Mouse (Mus musculus): Measurements from ENCODE around the gene E030025P04Rik. TPM values are rescaled to one million over a fixed set of nuclear protein-coding genes. Genes with fewer than 3 reads are reported as not detected.

E030025P04Rik gene
- not detected in 2 replicates for polyA plus RNA-seq (2015; fragmentation: Nextera tagmentation; extraction: Ambion mirVana)

DNA sequence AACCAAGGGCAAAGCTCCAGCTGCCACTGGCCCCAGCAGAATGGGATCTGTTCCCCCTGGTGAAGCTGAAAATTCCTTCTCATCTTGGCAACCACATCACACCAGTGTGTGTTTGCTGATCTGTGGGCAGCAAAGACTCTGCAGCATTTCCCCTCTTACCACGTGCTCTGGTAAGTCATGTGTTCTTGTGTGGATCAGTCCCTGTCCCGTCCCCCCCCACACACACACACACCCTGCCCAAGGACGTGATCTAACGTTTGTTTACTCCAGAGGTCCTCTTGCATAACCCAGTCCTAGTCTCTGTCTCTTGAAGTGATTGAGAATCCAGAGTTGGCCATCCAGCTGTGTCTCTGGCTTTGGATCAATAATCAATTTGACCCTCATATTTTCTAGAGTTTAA lies at the start of gene E030025P04Rik:
E030025P04Rik (minus strand) TSS at position 134 of the 400 bp plus-strand sequence.
- H3K27me3 ChIP-seq (ENCODE audit: control insufficient read depth, insufficient read depth, low read length): no peaks in the 10 kb centered on the region
- no peak within 1 kb of the TSS for H3K27ac ChIP-seq (ENCODE audit: low read length)
- no peaks in the 10 kb centered on the region for H3K4me1 ChIP-seq (ENCODE audit: control insufficient read depth, insufficient read depth, low read length)
- H3K9me3 ChIP-seq (replicated peaks; ENCODE audit: control insufficient read depth, low read length): no peaks in the 10 kb centered on the region
- no peak within 1 kb of the TSS for H3K9ac ChIP-seq (ENCODE audit: low read length)
- H3K4me3 ChIP-seq (replicated peaks; ENCODE audit: low read length): no peak within 1 kb of the TSS
- no peaks in the 10 kb centered on the region for H3K36me3 ChIP-seq (ENCODE audit: control insufficient read depth, insufficient read depth, low read length)
- ATAC-seq (ENCODE audit: insufficient read depth, low FRiP score): peak; percentile 77
- H3K4me2 ChIP-seq (ENCODE audit: low read depth, low read length): no peak within 1 kb of the TSS
- 27% methylated on average over 4 of the region's 4 CpGs for WGBS

GRCm38 (mm10) chr11:109192673-109193557 lies 48.7 kb upstream of the E030025P04Rik start:
- peak; percentile 29; the same call in 1 of the 2 replicates for ATAC-seq (ENCODE audit: insufficient read depth, low FRiP score)
- WGBS: 50% methylated on average over 15 of the region's 15 CpGs

GRCm38 (mm10) chr11:109188235-109188634 lies 44.1 kb upstream of the E030025P04Rik start:
- H3K4me1 ChIP-seq (ENCODE audit: control insufficient read depth, insufficient read depth, low read length): no peaks in the 10 kb centered on the region
- H3K4me2 ChIP-seq (ENCODE audit: low read depth, low read length): no peak overlapping the region
- no peak overlapping the region for H3K9ac ChIP-seq (ENCODE audit: low read length)
- no peaks in the 10 kb centered on the region for H3K9me3 ChIP-seq (replicated peaks; ENCODE audit: control insufficient read depth, low read length)
- ATAC-seq (ENCODE audit: insufficient read depth, low FRiP score): no peak
- no peak overlapping the region for H3K4me3 ChIP-seq (replicated peaks; ENCODE audit: low read length)
- WGBS: 86% methylated on average over 5 of the region's 5 CpGs
- no peak overlapping the region for H3K27ac ChIP-seq (ENCODE audit: low read length)
- H3K27me3 ChIP-seq (ENCODE audit: control insufficient read depth, insufficient read depth, low read length): no peaks in the 10 kb centered on the region
- no peaks in the 10 kb centered on the region for H3K36me3 ChIP-seq (ENCODE audit: control insufficient read depth, insufficient read depth, low read length)

More at GRCm38 (mm10) chr11:109192673-109193557, 48.7 kb upstream of the E030025P04Rik start:
- Histone ChIP-seq H3K27me3 (ENCODE audit: control insufficient read depth, insufficient read depth, low read length) (no peaks in the 10 kb centered on the region), H3K27ac (ENCODE audit: low read length) (no peak overlapping the region), H3K4me3 (replicated peaks; ENCODE audit: low read length) (no peak overlapping the region), H3K9me3 (replicated peaks; ENCODE audit: control insufficient read depth, low read length) (no peaks in the 10 kb centered on the region), H3K4me1 (ENCODE audit: control insufficient read depth, insufficient read depth, low read length) (no peaks in the 10 kb centered on the region), H3K36me3 (ENCODE audit: control insufficient read depth, insufficient read depth, low read length) (no peaks in the 10 kb centered on the region), H3K4me2 (ENCODE audit: low read depth, low read length) (no peak overlapping the region), H3K9ac (ENCODE audit: low read length) (no peak overlapping the region)

DNA sequence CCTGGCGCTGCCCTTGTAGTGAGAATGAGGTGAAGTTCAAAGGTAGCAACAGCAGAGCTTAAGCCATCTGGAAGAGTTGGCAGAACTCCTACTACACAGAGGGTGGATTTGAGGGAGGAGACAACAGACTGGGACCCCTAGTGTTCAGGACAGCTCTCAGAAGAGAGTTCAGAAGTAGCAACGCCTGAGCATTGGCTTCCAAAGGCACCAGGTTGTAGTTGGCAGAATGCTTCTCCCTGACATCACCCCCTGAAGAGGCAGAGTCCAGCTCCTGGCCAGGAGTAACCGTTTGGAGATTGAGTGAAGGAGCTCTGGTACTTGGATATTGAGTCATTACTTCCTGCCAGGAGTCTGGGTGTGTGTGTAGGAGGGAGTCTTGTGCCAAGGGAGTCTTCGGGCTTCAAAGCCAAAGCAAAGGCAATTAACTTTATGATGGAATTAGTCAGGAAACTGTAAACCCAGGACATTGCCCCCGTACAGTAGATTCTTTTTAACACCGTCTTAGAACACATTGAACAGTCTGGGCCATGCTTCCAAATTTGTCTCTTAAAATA lies 43.5 kb upstream of the E030025P04Rik start:
- ATAC-seq (ENCODE audit: insufficient read depth, low FRiP score): no peak
- Histone ChIP-seq H3K4me2 (ENCODE audit: low read depth, low read length) (no peak overlapping the region), H3K9ac (ENCODE audit: low read length) (no peak overlapping the region), H3K4me3 (replicated peaks; ENCODE audit: low read length) (no peak overlapping the region), H3K9me3 (replicated peaks; ENCODE audit: control insufficient read depth, low read length) (no peaks in the 10 kb centered on the region), H3K36me3 (ENCODE audit: control insufficient read depth, insufficient read depth, low read length) (no peaks in the 10 kb centered on the region), H3K27ac (ENCODE audit: low read length) (no peak overlapping the region), H3K27me3 (ENCODE audit: control insufficient read depth, insufficient read depth, low read length) (no peaks in the 10 kb centered on the region), H3K4me1 (ENCODE audit: control insufficient read depth, insufficient read depth, low read length) (no peaks in the 10 kb centered on the region)
- WGBS: 69% methylated on average over 6 of the region's 6 CpGs

GRCm38 (mm10) chr11:109181118-109181517 lies 36.9 kb upstream of the E030025P04Rik start:
- H3K9ac ChIP-seq (ENCODE audit: low read length): no peak overlapping the region
- no peaks in the 10 kb centered on the region for H3K4me1 ChIP-seq (ENCODE audit: control insufficient read depth, insufficient read depth, low read length)
- H3K9me3 ChIP-seq (replicated peaks; ENCODE audit: control insufficient read depth, low read length): no peaks in the 10 kb centered on the region
- 61% methylated on average over 7 of the region's 7 CpGs for WGBS
- H3K4me2 ChIP-seq (ENCODE audit: low read depth, low read length): no peak overlapping the region
- ATAC-seq (ENCODE audit: insufficient read depth, low FRiP score): no peak
- no peaks in the 10 kb centered on the region for H3K36me3 ChIP-seq (ENCODE audit: control insufficient read depth, insufficient read depth, low read length)
- no peaks in the 10 kb centered on the region for H3K27me3 ChIP-seq (ENCODE audit: control insufficient read depth, insufficient read depth, low read length)
- H3K4me3 ChIP-seq (replicated peaks; ENCODE audit: low read length): no peak overlapping the region
- H3K27ac ChIP-seq (ENCODE audit: low read length): no peak overlapping the region

DNA sequence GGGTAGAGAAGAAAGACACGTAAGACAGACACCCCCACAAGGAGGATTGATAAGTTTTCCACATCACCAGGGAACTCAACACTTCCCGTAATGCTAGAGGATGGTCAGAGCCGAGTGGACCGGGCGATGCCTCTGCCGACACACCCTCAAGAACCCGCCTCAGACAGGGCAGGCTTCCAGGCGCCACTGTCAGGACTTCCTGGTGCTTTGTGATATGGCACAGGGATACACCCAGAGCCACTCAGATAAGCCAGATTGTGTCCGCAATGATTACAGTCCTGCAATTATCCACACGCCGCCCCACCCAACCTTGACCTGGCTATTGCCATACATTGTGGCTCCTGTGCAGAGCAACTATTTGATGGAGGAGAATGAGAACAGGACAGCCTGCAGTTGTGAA lies 36.1 kb upstream of the E030025P04Rik start:
- H3K27ac ChIP-seq (ENCODE audit: low read length): no peak overlapping the region
- no peaks in the 10 kb centered on the region for H3K9me3 ChIP-seq (replicated peaks; ENCODE audit: control insufficient read depth, low read length)
- no peaks in the 10 kb centered on the region for H3K36me3 ChIP-seq (ENCODE audit: control insufficient read depth, insufficient read depth, low read length)
- H3K4me2 ChIP-seq (ENCODE audit: low read depth, low read length): no peak overlapping the region
- H3K27me3 ChIP-seq (ENCODE audit: control insufficient read depth, insufficient read depth, low read length): no peaks in the 10 kb centered on the region
- no peak overlapping the region for H3K4me3 ChIP-seq (replicated peaks; ENCODE audit: low read length)
- WGBS: 70% methylated on average over 11 of the region's 11 CpGs
- H3K9ac ChIP-seq (ENCODE audit: low read length): no peak overlapping the region
- no peaks in the 10 kb centered on the region for H3K4me1 ChIP-seq (ENCODE audit: control insufficient read depth, insufficient read depth, low read length)
- peak; percentile 50; the same call in 1 of the 2 replicates for ATAC-seq (ENCODE audit: insufficient read depth, low FRiP score)

- Histone ChIP-seq H3K4me2 (ENCODE audit: low read depth, low read length) (no peak overlapping the region), H3K9me3 (replicated peaks; ENCODE audit: control insufficient read depth, low read length) (no peaks in the 10 kb centered on the region), H3K4me3 (replicated peaks; ENCODE audit: low read length) (no peak overlapping the region), H3K36me3 (ENCODE audit: control insufficient read depth, insufficient read depth, low read length) (no peaks in the 10 kb centered on the region), H3K27ac (ENCODE audit: low read length) (no peak overlapping the region), H3K27me3 (ENCODE audit: control insufficient read depth, insufficient read depth, low read length) (no peaks in the 10 kb centered on the region), H3K4me1 (ENCODE audit: control insufficient read depth, insufficient read depth, low read length) (no peaks in the 10 kb centered on the region), H3K9ac (ENCODE audit: low read length) (no peak overlapping the region)
- WGBS: 55% methylated on average over 8 of the region's 8 CpGs
- ATAC-seq (ENCODE audit: insufficient read depth, low FRiP score): no peak
Measured at GRCm38 (mm10) chr11:109178788-109179518, 34.8 kb upstream of the E030025P04Rik start.

DNA sequence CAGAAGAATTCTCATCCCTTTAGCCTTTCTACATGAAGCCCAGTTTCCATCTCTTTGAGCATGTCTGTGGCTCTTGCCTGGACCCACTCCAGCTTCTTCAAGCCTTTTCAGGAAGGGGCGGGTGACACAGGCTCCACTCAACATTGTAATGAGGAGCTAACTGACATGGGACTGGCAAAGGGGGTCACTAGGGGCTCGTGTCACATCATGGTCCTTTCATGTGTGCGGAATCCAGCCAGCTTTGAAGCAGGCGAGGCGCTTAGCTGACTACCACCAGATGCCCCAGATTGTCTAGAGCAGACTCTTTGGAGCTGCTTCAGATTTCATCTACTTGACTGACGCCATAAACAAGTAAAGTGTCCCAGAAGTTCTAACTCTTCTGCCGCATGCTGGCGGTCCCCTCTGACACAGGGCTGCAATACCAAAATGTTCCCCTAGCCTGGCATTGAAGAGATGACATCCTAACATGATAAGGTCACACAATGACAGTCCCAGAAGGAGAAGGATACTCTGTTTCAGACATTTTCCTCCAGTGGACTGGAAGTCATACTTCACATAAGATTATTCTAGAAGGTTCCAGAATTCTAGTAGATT lies 31.3 kb upstream of the E030025P04Rik start:
- ATAC-seq (ENCODE audit: insufficient read depth, low FRiP score): no peak

More for the DNA sequence above, 31.3 kb upstream of the E030025P04Rik start:
- WGBS: 81% methylated on average over 8 of the region's 8 CpGs
- no peaks in the 10 kb centered on the region; the same call in 1 of the 2 replicates for H3K9me3 ChIP-seq (replicated peaks; ENCODE audit: control insufficient read depth, low read length)
- no peaks in the 10 kb centered on the region for H3K36me3 ChIP-seq (ENCODE audit: control insufficient read depth, insufficient read depth, low read length)
- H3K4me1 ChIP-seq (ENCODE audit: control insufficient read depth, insufficient read depth, low read length): no peaks in the 10 kb centered on the region
- no peak overlapping the region for H3K9ac ChIP-seq (ENCODE audit: low read length)
- no peaks in the 10 kb centered on the region for H3K27me3 ChIP-seq (ENCODE audit: control insufficient read depth, insufficient read depth, low read length)
- no peak overlapping the region for H3K4me2 ChIP-seq (ENCODE audit: low read depth, low read length)
- no peak overlapping the region for H3K27ac ChIP-seq (ENCODE audit: low read length)
- no peak overlapping the region for H3K4me3 ChIP-seq (replicated peaks; ENCODE audit: low read length)
